Mouse (Mus musculus) embryonic fibroblast, embryonic 13.5 days (primary cell): ENCODE results near the gene Aldh4a1.
A peak's percentile ranks its signal among the peaks of the same experiment; 100 is the strongest.

Experiments
- CTCF ChIP-seq: IDR thresholded peaks from 2 replicates; pipeline ENCODE4 v1.5.1; 2011; ENCODE audit warnings: mild to moderate bottlenecking, control low read depth, low read length, moderate library complexity, borderline replicate concordance; ENCODE audit not compliant: insufficient read depth
- POLR2A ChIP-seq: IDR thresholded peaks from 2 replicates; pipeline ENCODE4 v1.6.1; 2011; ENCODE audit warnings: low read depth, mild to moderate bottlenecking, control low read depth, low read length, moderate library complexity

GRCm38 (mm10) chr4:139580663-139581336 lies 41.9 kb upstream of the Aldh4a1 start:
- TF ChIP-seq POLR2A: peak; percentile 55
- no peak for TF ChIP-seq CTCF
